Mouse (Mus musculus) lung, embryonic 14.5 days (tissue): ENCODE measurements around the gene Spats2. TPM values are rescaled to one million over a fixed set of nuclear protein-coding genes. Genes with fewer than 3 reads are reported as not detected.

ENCODE experiments used
- ATAC-seq: fragments of 200-750 bp; cut with Nextera tagmentation; 2 replicates; pipeline ENCODE4 v1.8.0; 2017; ENCODE audit warnings: mild to moderate bottlenecking, moderate TSS enrichment, moderate library complexity; ENCODE audit not compliant: insufficient read depth
- DNase-seq: peaks from one replicate; pipeline ENCODE4 v3.0.0-alpha.2; 2015
- H3K27ac ChIP-seq: fragments of 300-500 bp; sonication (generic); 2 replicates; pipeline ENCODE4 v1.5.1; 2014; ENCODE audit warnings: low read depth, mild to moderate bottlenecking, moderate library complexity
- H3K27me3 ChIP-seq: fragments of 300-500 bp; sonication (generic); 2 replicates; pipeline ENCODE4 v1.6.1; 2014; ENCODE audit warnings: low read length, control low read depth; ENCODE audit not compliant: insufficient read depth
- H3K36me3 ChIP-seq: fragments of 300-500 bp; sonication (generic); 2 replicates; pipeline ENCODE4 v1.6.1; 2014; ENCODE audit warnings: control low read depth; ENCODE audit not compliant: insufficient read depth
- H3K4me1 ChIP-seq: fragments of 300-500 bp; sonication (generic); 2 replicates; pipeline ENCODE4 v1.6.1; 2014; ENCODE audit warnings: antibody characterized with exemption, control low read depth; ENCODE audit not compliant: insufficient read depth
- H3K4me2 ChIP-seq: fragments of 300-500 bp; sonication (generic); 2 replicates; pipeline ENCODE4 v1.6.1; 2014; ENCODE audit warnings: mild to moderate bottlenecking
- H3K4me3 ChIP-seq: fragments of 300-500 bp; sonication (generic); 2 replicates; pipeline ENCODE4 v1.5.1; 2014; ENCODE audit warnings: low read depth, low read length
- H3K9ac ChIP-seq: fragments of 300-500 bp; sonication (generic); 2 replicates; pipeline ENCODE4 v1.6.1; 2014
- H3K9me3 ChIP-seq: fragments of 300-500 bp; sonication (generic); 2 replicates; pipeline ENCODE4 v1.6.1; 2016; ENCODE audit warnings: low read depth, low read length, control low read depth
- CTCF ChIP-seq: IDR thresholded peaks from 2 replicates; pipeline ENCODE4 v1.5.1; 2016; ENCODE audit warnings: antibody characterized with exemption, low read depth
- WGBS: fragments of 180-500 bp; shearing (Covaris S2); extraction: QIAGEN DNeasy Blood & Tissue Kit; methylation state at CpG from one replicate; pipeline ENCODE4 v1.1.7; 2014; 5-methylcytosine and 5-hydroxymethylcytosine counted together
- polyA plus RNA-seq: library from polyadenylated mRNA; unstranded; fragments of >200 nt; fragmentation: Nextera tagmentation; extraction: Ambion mirVana; gene quantifications from 2 replicates; pipeline ENCODE4 v1.2.1, GENCODE M21; 2014

The Spats2 gene
- polyA plus RNA-seq, 1 experiment from 2014 or later: 39.7 TPM

DNA sequence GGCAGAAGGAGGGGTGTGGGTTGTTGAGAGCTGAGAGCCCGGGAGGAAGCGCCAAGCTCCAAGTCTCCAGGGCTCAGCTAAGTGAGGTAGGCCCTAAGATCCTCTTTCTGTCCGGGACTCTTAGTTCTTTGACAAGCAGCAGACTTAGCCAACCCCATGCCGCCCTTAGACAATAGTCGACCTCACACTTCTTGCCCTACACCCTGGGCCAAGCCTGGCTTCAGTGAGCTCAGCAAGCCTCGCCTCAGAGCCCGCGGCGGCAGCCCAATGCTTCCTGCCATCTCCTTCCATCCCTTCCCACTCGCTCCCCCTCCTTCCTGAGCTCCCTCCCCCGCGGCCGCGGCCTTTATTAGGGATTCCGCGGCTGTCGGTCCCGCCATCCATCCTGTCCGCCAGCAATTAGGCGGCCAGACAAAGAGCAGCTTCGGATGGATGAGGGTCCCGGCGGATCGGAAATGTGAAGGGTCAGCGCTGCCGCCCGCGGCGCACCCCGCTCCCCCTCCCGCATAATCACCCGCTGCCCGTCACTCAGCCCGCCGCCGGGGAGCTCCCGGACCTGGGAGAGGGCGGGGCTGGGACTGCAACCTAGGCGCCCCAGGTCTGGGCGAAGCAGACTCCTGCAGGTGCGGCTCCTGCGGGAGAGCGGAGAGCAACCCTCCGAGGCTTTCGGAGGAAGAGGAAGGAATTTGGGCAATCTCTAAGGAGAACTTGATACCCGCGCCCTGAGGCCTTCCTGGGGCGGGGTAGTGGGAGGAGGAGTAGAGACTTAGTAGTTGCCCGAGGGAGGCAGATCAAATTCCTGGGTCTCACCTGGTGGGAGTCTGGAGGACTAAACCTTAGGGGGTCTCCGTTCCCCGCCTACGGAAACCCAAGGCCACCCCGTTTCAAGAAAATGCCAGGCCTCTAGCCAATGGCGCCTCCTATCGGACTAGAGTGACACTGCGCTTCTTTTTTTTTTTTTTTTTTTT is 32.1 kb upstream of the Spats2 start:
- peak; percentile 56 for DNase-seq
- peak; percentile 21; the same call in 1 of the 2 replicates for ATAC-seq
- TF ChIP-seq CTCF: peak; percentile 60
- peak overlapping the region; percentile 38 for H3K9ac ChIP-seq
- peak overlapping the region; percentile 44 for H3K4me3 ChIP-seq
- 1% methylated on average over 56 of the region's 56 CpGs for WGBS
- H3K4me1 ChIP-seq: peaks cover 3% of the 10 kb centered on the region; the same call in 1 of the 2 replicates
- H3K4me2 ChIP-seq: peak overlapping the region; percentile 85
- no peaks in the 10 kb centered on the region for H3K36me3 ChIP-seq
- peaks cover 99% of the 10 kb centered on the region for H3K27me3 ChIP-seq
- H3K9me3 ChIP-seq: no peaks in the 10 kb centered on the region
- H3K27ac ChIP-seq: no peak overlapping the region

GRCm38 (mm10) chr15:99094631-99095270 is 31.0 kb upstream of the Spats2 start:
- ATAC-seq (peak; percentile 16; the same call in 1 of the 2 replicates), DNase-seq (peak; percentile 54)
- Histone ChIP-seq H3K4me2 (peak overlapping the region; percentile 16; the same call in 1 of the 2 replicates), H3K36me3 (no peaks in the 10 kb centered on the region), H3K27ac (no peak overlapping the region), H3K27me3 (peaks cover 98% of the 10 kb centered on the region), H3K9ac (no peak overlapping the region), H3K4me1 (peaks cover 3% of the 10 kb centered on the region; the same call in 1 of the 2 replicates), H3K9me3 (no peaks in the 10 kb centered on the region), H3K4me3 (no peak overlapping the region)
- TF ChIP-seq CTCF: no peak
- WGBS: 1% methylated on average over 27 of the region's 27 CpGs

DNA sequence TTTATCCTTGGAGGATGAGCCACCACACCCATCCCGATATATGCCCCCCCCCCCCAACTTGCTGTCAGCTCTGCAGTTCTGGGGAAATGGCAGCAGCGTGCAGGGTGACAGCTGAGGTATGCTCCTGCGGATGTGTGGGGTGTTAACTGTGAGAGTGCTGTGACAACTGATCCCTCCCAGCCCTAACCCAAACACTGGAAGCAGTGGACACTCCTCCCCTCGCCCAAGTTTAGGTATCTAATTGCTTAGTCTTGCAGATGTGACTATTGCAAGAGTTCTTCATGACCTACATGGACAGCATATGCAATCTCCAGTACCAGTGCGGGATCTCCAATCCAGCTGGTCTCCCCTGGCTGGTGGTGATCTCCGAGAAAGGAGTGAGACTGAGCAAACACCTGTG is 30.4 kb upstream of the Spats2 start:
- DNase-seq: no peak

GRCm38 (mm10) chr15:99096061-99096793 is 29.5 kb upstream of the Spats2 start:
- Histone ChIP-seq H3K4me3 (peak overlapping the region; percentile 37), H3K9me3 (no peaks in the 10 kb centered on the region), H3K36me3 (no peaks in the 10 kb centered on the region), H3K27me3 (peaks cover 83% of the 10 kb centered on the region), H3K4me2 (peak overlapping the region; percentile 67), H3K4me1 (peaks cover 3% of the 10 kb centered on the region; the same call in 1 of the 2 replicates), H3K9ac (peak overlapping the region; percentile 34), H3K27ac (no peak overlapping the region)
- no peak for DNase-seq
- 3% methylated on average over 24 of the region's 24 CpGs for WGBS
- no peak for ATAC-seq
- TF ChIP-seq CTCF: no peak

More for the DNA sequence above, 30.4 kb upstream of the Spats2 start:
- 5% methylated on average over 6 of the region's 6 CpGs for WGBS
- Histone ChIP-seq H3K4me1 (peaks cover 3% of the 10 kb centered on the region; the same call in 1 of the 2 replicates), H3K9me3 (no peaks in the 10 kb centered on the region), H3K9ac (no peak overlapping the region), H3K27me3 (peaks cover 92% of the 10 kb centered on the region), H3K27ac (no peak overlapping the region), H3K4me2 (no peak overlapping the region), H3K4me3 (no peak overlapping the region), H3K36me3 (no peaks in the 10 kb centered on the region)
- ATAC-seq: no peak
- no peak for TF ChIP-seq CTCF

GRCm38 (mm10) chr15:99096831-99097500 is 28.8 kb upstream of the Spats2 start:
- Histone ChIP-seq H3K27ac (no peak overlapping the region), H3K9ac (peak overlapping the region; percentile 34; the same call in 1 of the 2 replicates), H3K36me3 (no peaks in the 10 kb centered on the region), H3K4me1 (peaks cover 3% of the 10 kb centered on the region; the same call in 1 of the 2 replicates), H3K4me2 (peak overlapping the region; percentile 67), H3K27me3 (peaks cover 76% of the 10 kb centered on the region), H3K9me3 (no peaks in the 10 kb centered on the region), H3K4me3 (peak overlapping the region; percentile 37)
- no peak for TF ChIP-seq CTCF
- ATAC-seq: no peak
- peak; percentile 34 for DNase-seq
- WGBS: under 1% methylated on average over 58 of the region's 58 CpGs

DNA sequence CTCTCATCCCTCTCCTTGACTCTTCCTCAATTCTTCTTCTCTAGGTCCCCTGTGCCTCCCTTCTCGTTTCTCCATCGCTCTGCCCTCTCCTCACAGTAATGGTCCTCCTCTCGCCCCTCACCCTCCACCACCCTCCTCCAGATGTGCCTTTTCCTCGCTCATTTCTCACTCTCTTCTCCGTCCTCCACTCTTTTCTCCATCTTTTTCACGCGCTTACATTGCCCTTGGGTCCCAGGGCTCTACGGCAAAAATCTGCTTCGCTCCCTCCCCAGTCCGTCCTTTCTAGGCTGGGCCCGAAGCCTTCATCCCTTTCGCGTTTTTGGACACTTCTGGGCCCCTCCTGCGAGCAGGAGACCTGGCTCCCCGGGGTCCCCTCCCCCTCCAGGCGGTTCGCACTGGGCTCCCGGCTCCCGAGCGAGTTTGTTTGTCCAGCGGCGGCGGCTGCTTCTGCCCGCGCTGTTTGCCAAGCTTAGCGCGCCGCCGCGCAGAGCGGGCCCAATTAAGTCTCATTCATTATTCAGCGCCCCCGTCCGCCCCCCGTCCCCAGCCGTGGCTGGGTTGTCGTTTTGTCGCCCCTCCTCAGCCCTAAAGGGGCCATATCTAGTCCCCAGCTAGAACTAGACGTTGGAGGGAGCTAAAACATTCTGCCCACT is 27.8 kb upstream of the Spats2 start:
- Histone ChIP-seq H3K9ac (peak overlapping the region; percentile 35; the same call in 1 of the 2 replicates), H3K9me3 (no peaks in the 10 kb centered on the region), H3K4me1 (peaks cover 3% of the 10 kb centered on the region; the same call in 1 of the 2 replicates), H3K36me3 (no peaks in the 10 kb centered on the region), H3K4me2 (peak overlapping the region; percentile 67), H3K27ac (no peak overlapping the region), H3K4me3 (peak overlapping the region; percentile 37), H3K27me3 (peaks cover 66% of the 10 kb centered on the region)
- ATAC-seq: no peak
- peak; percentile 53 for DNase-seq
- TF ChIP-seq CTCF: no peak
- under 1% methylated on average over 39 of the region's 39 CpGs for WGBS
